Mouse (Mus musculus) forebrain, embryonic 10.5 days (tissue): ENCODE measurements around the gene Mrps2. TPM values are rescaled to one million over a fixed set of nuclear protein-coding genes. Genes with fewer than 3 reads are reported as not detected.

ENCODE experiments used
- DNase-seq: peaks from one replicate; pipeline ENCODE4 v3.0.0-alpha.2; 2017; ENCODE audit warnings: low spot score; ENCODE audit errors: extremely low spot score
- H3K27ac ChIP-seq: fragments of 300-500 bp; sonication (generic); 2 replicates; pipeline ENCODE4 v1.5.1; 2016; ENCODE audit warnings: mild to moderate bottlenecking
- H3K27me3 ChIP-seq: fragments of 300-500 bp; sonication (generic); 2 replicates; pipeline ENCODE4 v1.6.1; 2016; ENCODE audit warnings: mild to moderate bottlenecking; ENCODE audit not compliant: poor library complexity, severe bottlenecking
- H3K36me3 ChIP-seq: fragments of 300-500 bp; sonication (generic); replicated peaks from 2 replicates; pipeline ENCODE4 v1.6.1; 2016; ENCODE audit warnings: mild to moderate bottlenecking, moderate library complexity
- H3K4me1 ChIP-seq: fragments of 300-500 bp; sonication (generic); 2 replicates; pipeline ENCODE4 v1.6.1; 2016
- H3K4me3 ChIP-seq: fragments of 300-500 bp; sonication (generic); 2 replicates; pipeline ENCODE4 v1.5.1; 2016; ENCODE audit warnings: mild to moderate bottlenecking, moderate library complexity
- H3K9me3 ChIP-seq: fragments of 300-500 bp; sonication (generic); 2 replicates; pipeline ENCODE4 v1.6.1; 2016; ENCODE audit warnings: mild to moderate bottlenecking, moderate library complexity
- WGBS: fragments of 180-500 bp; shearing (Covaris S2); methylation state at CpG from one replicate; pipeline ENCODE4 v1.1.7; 2016; 5-methylcytosine and 5-hydroxymethylcytosine counted together
- polyA plus RNA-seq: library from polyadenylated mRNA; unstranded; fragments of >200 nt; fragmentation: Nextera tagmentation; extraction: Ambion mirVana; gene quantifications from 2 replicates; pipeline ENCODE4 v1.2.1, GENCODE M21; 2016

Gene Mrps2
- 68.1 and 70.3 TPM in 2 replicates for polyA plus RNA-seq

DNA sequence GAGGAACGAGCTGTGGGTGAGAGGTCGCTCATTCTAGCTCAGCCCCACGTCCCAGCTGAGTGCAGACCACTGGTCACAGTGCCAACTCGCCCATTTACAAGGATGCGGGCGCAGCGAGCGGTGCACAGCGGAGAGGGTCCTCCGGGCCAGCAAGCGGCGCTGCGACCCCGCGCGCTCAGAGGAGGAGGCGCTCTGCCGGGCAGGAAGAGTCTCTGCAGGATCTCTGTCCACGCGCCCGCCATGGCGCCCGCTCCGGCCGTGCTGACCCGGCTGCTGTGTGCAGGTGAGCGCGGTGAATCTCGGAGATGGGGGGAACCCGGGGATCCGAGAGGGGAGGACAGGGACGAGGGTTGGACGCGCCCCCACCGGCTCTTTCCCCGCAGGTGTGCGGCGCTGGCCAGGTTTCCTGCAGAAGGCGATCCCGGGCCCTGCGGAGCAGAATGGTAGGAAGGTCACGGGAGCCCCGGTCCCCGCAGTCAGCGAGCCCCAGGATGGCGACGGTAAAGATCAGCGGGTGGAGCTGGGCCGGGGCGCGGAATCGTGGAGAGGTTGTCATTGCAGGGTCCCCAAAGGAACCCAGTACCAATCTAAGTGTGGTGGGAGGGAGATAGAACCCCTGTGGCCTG, at the start of gene Mrps2:
Mrps2 (plus strand) TSS at position 207 of the 626 bp plus-strand sequence.
- Histone ChIP-seq H3K4me3 (peak within 1 kb of the TSS; percentile 99), H3K9me3 (peaks cover 9% of the 10 kb centered on the region; the same call in 1 of the 2 replicates), H3K36me3 (peaks cover 44% of the 10 kb centered on the region), H3K4me1 (peaks cover 34% of the 10 kb centered on the region), H3K27ac (peak within 1 kb of the TSS; percentile 96), H3K27me3 (peaks cover 18% of the 10 kb centered on the region)
- peak; percentile 88 for DNase-seq
- WGBS, result under 1% methylated on average over 52 of the region's 52 CpGs

DNA sequence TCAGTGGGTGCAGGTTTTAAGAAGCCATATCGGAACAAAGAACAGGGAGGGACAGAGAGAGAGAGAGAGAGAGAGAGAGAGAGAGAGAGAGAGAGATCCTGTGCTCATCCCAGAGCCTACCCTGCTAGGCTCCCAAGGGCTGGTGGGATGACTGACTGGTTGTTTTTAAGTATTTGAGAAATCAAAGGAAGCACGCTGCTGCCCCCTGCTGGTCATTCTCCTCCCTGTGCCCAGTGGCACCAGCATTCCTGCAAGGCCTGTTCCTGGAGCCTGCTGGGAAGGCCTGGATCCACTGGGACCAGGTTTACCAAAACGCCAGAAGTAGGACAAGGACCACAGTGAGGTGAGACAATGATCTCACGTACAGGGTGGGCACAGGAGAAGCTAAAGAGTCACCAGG, 48.0 kb upstream of the Mrps2 start:
- Histone ChIP-seq H3K27me3 (0 out of 2 replicates have a peak, but pooled peaks cover 3% of the 10 kb centered on the region), H3K9me3 (no peaks in the 10 kb centered on the region), H3K4me3 (no peak overlapping the region), H3K36me3 (no peaks in the 10 kb centered on the region), H3K27ac (no peak overlapping the region), H3K4me1 (peaks cover 18% of the 10 kb centered on the region)
- peak; percentile 86 for DNase-seq
- 17% methylated on average over 4 of the region's 4 CpGs for WGBS

DNA sequence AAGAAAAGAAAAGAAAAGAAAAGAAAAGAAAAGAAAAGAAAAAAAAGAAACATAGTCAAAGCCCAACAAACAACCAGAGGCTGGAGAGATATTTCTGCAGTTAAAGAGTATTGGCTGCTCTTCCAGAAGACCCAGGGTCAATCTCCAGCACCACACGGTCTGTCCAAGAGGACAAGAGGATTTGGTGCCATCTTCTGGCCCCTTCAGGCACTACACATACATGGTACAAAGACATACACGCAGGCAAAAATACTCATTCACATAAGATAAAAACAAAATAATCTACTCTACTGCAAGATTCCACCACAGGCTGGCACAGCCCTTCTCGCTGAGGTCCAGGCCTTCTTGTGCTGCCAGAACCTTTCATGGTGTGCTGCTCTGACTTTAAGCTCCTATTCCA, 44.7 kb upstream of the Mrps2 start:
- DNase-seq, result peak; percentile 50
- H3K36me3 ChIP-seq, result no peaks in the 10 kb centered on the region
- H3K4me3 ChIP-seq, result no peak overlapping the region
- peaks cover 9% of the 10 kb centered on the region for H3K4me1 ChIP-seq
- WGBS, result 37% methylated on average over 3 of the region's 3 CpGs
- H3K27me3 ChIP-seq, result 0 out of 2 replicates have a peak, but pooled peaks cover 3% of the 10 kb centered on the region
- no peaks in the 10 kb centered on the region for H3K9me3 ChIP-seq
- no peak overlapping the region for H3K27ac ChIP-seq

DNA sequence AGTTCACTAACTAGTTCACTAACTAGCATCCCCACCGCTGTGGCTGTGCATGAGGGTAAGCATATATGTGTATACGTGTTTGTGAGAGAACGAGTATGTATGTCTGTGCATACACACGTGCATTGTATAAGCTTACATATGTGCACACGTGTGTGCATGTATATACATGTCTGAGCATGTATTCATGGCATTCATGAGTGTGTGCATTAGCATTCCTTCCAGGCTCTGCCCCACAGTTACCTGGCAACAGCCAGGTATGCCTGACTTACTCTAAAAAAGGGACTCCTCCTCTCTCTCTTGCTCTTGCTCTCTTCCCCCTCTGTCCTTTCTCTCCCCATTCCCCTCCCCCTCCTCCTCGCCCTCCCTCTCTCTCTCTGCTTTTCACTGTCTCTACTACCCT, 40.6 kb upstream of the Mrps2 start:
- DNase-seq, result no peak
- H3K4me1 ChIP-seq, result peaks cover 3% of the 10 kb centered on the region; the same call in 1 of the 2 replicates
- 84% methylated on average over 6 of the region's 6 CpGs for WGBS
- no peak overlapping the region for H3K27ac ChIP-seq
- no peak overlapping the region for H3K4me3 ChIP-seq
- no peaks in the 10 kb centered on the region for H3K27me3 ChIP-seq
- no peaks in the 10 kb centered on the region for H3K9me3 ChIP-seq
- H3K36me3 ChIP-seq, result no peaks in the 10 kb centered on the region

DNA sequence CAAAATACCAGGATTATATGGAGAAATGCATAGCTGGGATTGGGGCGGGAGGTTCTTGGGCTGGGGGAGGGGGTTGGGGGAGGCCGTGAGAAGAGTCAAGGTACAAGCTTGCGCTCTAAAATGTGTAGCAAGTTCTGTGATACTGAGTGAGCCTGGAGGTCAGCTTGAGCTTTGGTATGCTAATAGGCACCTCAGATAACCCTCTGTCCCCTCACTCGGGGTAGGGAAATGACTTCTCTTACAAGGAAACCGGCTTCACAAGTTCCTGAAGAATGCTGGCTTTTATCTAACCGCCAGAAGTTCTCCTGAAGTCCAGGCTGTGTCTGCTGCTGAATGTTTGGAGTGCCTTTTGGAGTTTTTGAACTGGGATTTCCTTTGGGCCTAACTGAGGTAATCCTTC, 37.0 kb upstream of the Mrps2 start:
- no peak overlapping the region for H3K4me3 ChIP-seq
- H3K27me3 ChIP-seq, result no peaks in the 10 kb centered on the region
- H3K4me1 ChIP-seq, result no peaks in the 10 kb centered on the region

DNA sequence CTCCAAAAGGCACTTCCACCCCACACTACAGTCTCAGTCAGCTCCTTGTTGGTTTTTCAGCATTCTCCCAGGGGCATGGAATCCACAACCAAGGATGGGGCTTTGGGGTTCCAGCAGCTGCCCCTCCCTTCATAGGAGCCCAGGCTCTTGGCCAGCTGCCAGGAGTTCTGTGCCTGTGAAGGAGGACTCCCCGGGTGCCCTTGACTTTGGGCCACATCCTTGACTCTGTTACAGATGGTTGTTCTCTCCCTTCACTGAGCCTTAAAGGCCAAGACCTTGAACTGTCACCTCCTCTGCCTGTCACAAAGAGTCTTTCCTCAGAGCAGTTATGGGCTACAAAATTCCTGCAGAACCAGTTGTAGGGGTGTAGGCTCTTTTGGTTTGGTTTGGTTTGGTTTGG, 35.1 kb upstream of the Mrps2 start:
- DNase-seq, result no peak
- Histone ChIP-seq H3K9me3 (no peaks in the 10 kb centered on the region), H3K4me3 (no peak overlapping the region), H3K36me3 (no peaks in the 10 kb centered on the region), H3K4me1 (no peaks in the 10 kb centered on the region), H3K27me3 (no peaks in the 10 kb centered on the region), H3K27ac (no peak overlapping the region)
- 82% methylated on average over 1 of the region's 1 CpGs for WGBS

More for the DNA sequence above, 37.0 kb upstream of the Mrps2 start:
- H3K36me3 ChIP-seq, result no peaks in the 10 kb centered on the region
- DNase-seq, result no peak
- no peak overlapping the region for H3K27ac ChIP-seq
- H3K9me3 ChIP-seq, result no peaks in the 10 kb centered on the region
- WGBS, result 65% methylated on average over 6 of the region's 6 CpGs

DNA sequence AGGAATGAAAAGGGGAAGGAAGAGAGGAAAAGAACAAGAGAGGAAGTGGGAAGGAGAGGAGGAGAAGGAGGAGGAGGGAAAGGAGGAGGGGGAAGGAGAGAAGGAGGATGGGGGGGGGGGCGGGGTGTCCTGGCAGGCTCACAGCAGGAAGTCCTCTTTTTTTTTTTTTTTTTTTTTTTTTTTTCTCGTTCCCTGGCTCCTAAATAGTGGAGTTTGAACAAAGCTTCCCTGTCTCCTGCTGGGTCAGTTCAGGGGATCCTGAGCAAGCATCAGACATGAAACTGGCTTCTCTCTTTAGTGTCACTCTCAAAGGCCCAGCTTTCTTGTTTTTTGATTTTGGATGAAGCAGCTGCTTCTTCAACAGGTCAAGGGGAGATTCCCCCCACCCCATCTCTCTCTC, 34.4 kb upstream of the Mrps2 start:
- DNase-seq, result no peak
- no peaks in the 10 kb centered on the region for H3K36me3 ChIP-seq
- no peaks in the 10 kb centered on the region for H3K9me3 ChIP-seq
- H3K27ac ChIP-seq, result no peak overlapping the region
- H3K4me3 ChIP-seq, result no peak overlapping the region
- H3K27me3 ChIP-seq, result no peaks in the 10 kb centered on the region
- WGBS, result 0% methylated on average over 1 of the region's 2 CpGs
- H3K4me1 ChIP-seq, result no peaks in the 10 kb centered on the region

DNA sequence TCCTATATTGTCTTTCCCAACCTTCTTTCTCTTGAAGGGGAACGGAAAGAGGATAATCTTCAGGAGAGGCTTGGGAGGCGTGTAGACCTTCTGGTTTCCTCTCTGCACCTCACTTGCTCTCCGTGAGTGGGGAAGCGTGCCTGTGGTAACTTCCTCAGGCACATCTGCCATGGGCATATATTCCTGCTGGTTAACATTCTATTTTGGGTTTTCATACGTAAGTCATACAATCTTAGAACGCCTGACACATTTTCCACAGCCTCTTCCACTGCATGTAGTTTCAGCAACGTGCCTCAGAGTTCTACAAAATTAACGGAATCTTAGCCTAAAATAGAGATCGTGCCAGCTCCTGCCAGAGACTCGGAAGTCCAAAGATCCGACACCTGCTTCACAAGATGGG, 32.5 kb upstream of the Mrps2 start:
- H3K36me3 ChIP-seq, result no peaks in the 10 kb centered on the region
- no peak overlapping the region for H3K4me3 ChIP-seq
- no peaks in the 10 kb centered on the region for H3K27me3 ChIP-seq
- no peaks in the 10 kb centered on the region for H3K4me1 ChIP-seq
- H3K9me3 ChIP-seq, result no peaks in the 10 kb centered on the region
- WGBS, result 88% methylated on average over 11 of the region's 11 CpGs
- DNase-seq, result no peak
- no peak overlapping the region for H3K27ac ChIP-seq

DNA sequence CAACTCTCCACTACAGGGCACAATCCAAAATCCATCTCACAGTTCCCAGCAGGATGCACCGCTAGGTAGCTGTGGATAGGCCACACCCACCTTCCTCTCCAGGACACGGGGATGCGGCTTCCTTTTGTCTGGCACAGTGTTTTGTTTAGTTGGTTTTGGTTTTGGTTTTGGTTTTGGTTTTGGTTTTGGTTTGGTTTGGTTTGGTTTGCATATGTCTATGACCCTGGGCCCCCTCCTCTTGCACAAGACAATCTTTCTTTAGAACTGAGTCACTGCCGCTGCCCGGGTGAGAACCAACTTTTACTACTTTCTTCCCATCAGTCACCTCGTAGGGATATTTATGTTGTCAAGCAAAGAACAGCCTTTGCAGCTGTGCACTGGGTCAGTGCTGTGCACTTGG, 27.0 kb upstream of the Mrps2 start:
- no peaks in the 10 kb centered on the region for H3K36me3 ChIP-seq
- 80% methylated on average over 6 of the region's 6 CpGs for WGBS

DNA sequence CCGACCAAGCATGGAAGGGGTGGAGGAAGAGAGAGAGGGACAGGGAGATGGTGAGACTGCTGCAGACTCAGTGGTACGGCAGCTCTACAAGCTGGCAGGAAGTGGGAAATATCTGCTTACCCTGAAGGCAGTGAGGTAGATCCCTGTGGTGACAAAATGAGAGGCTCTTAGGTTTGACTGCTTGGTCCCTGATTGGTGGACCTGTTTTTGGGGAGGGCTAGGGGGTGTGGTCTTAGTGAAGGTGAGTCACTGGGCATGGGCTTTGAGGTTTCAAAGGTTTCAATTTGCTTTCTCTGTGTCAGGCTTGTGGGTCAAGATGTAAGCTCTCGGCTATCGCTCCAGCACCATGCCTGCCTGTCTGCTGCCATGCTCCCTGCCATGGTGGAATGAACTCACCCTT, 22.8 kb upstream of the Mrps2 start:
- Histone ChIP-seq H3K4me1 (peaks cover 25% of the 10 kb centered on the region), H3K27ac (no peak overlapping the region), H3K36me3 (peaks cover 3% of the 10 kb centered on the region; the same call in 1 of the 2 replicates), H3K27me3 (peaks cover 37% of the 10 kb centered on the region), H3K9me3 (no peaks in the 10 kb centered on the region), H3K4me3 (no peak overlapping the region)
- 85% methylated on average over 4 of the region's 4 CpGs for WGBS
- no peak for DNase-seq

More for the DNA sequence above, 27.0 kb upstream of the Mrps2 start:
- H3K27me3 ChIP-seq, result peaks cover 14% of the 10 kb centered on the region
- no peak for DNase-seq
- H3K4me1 ChIP-seq, result peaks cover 2% of the 10 kb centered on the region
- no peaks in the 10 kb centered on the region for H3K9me3 ChIP-seq
- H3K27ac ChIP-seq, result no peak overlapping the region
- no peak overlapping the region for H3K4me3 ChIP-seq

DNA sequence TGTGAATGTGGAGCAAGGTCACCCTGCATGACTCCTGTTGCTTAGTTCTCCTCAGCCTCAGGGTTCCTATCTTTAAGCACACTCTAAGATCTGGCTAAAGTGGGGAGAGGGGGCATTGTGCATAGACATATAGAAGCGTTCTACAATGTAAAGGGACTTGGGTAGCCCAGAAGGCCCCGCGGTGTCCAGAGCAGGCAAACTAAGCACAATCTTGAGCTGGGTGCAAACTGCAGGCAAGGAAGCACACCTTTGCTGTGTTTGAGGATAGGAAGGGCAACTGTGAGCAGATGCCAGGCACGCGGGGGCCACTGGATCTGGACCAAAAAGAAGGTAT, 21.7 kb upstream of the Mrps2 start:
- H3K9me3 ChIP-seq, result no peaks in the 10 kb centered on the region
- peak; percentile 40 for DNase-seq
- H3K36me3 ChIP-seq, result peaks cover 14% of the 10 kb centered on the region
- H3K27ac ChIP-seq, result peak overlapping the region; percentile 92
- 9% methylated on average over 5 of the region's 5 CpGs for WGBS
- H3K4me1 ChIP-seq, result peaks cover 25% of the 10 kb centered on the region
- peaks cover 37% of the 10 kb centered on the region for H3K27me3 ChIP-seq
- peak overlapping the region; percentile 83 for H3K4me3 ChIP-seq

DNA sequence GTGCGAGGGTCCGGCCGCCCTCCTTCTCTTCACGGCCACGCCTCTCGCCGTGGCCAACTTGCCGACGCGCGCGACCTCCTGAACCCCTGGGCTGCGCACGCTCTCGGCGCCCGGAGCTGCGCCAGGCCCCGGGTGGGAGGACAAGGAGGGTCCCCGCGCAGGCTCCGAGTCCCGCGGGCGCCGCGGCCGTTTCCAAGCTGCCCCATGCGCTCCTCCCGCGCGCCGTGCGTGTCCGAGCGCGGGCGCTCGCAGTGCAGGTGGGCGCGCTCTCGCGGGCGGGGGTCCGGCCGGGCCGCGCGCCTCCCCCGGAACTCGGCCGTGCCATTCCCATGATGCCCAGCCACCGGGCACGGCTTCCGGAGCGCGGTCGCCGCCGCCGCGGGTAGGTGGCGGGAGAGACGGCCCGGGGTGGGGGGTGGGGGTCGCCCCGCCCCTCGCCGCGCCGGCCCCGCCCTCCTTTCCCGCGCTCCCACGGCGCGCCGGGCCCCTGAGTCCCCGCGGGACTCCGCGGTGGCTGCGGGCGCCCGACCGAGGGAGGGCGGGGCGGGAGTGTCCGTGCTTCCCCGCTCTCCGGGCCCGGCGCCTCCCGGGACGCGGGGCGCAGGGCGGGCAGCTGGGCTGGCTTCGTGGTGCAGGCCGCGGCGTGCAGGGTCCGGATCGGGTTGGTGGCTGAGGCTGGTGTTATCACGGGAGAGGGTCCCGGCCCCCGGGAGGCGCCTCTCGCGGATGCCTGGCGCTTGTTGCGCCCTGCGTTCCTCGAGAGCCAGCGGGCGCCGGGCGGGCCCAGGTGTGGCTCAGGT, 21.2 kb upstream of the Mrps2 start, which contains the start of gene Ppp1r26:
Ppp1r26 (plus strand) TSS at position 286 of the 800 bp plus-strand sequence.
- DNase-seq, result peak; percentile 27
- H3K36me3 ChIP-seq, result peaks cover 19% of the 10 kb centered on the region
- H3K4me3 ChIP-seq, result peak within 1 kb of the TSS; percentile 83
- under 1% methylated on average over 93 of the region's 118 CpGs for WGBS
- H3K27me3 ChIP-seq, result peaks cover 37% of the 10 kb centered on the region
- H3K9me3 ChIP-seq, result no peaks in the 10 kb centered on the region
- peak within 1 kb of the TSS; percentile 92 for H3K27ac ChIP-seq
- H3K4me1 ChIP-seq, result peaks cover 25% of the 10 kb centered on the region

DNA sequence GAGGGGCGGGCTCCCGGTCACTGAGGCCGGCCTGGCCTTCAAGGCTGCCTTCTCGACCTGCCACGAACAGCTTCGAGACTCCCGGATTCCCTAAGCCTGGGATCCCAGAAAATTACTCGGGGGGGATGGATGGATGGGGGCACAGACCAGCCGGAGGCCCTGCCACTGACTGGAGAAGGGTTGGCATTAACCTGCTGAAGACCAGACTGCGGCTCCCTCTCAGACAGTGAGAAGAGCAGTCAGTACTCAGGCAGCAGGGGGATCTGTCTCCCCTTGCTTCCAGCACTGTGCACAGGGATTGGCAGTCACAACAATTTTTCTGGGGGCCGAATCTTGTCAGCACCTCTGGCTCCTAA, 20.6 kb upstream of the Mrps2 start:
- Histone ChIP-seq H3K27ac (peak overlapping the region; percentile 92), H3K4me1 (peaks cover 25% of the 10 kb centered on the region), H3K4me3 (peak overlapping the region; percentile 83), H3K9me3 (no peaks in the 10 kb centered on the region), H3K27me3 (peaks cover 37% of the 10 kb centered on the region), H3K36me3 (peaks cover 25% of the 10 kb centered on the region)
- WGBS, result 10% methylated on average over 11 of the region's 11 CpGs
- DNase-seq, result no peak
